Mouse (Mus musculus) cerebellum, postnatal 14 days (tissue): ENCODE data around the gene Nudt17.
"Not testable (repeated sequence)": the region's sequence is repeated elsewhere in the genome, so short reads cannot be mapped to it uniquely, and the experiment has no call there.

Source experiments
- DNase-seq, 2 experiments: peaks; one replicate each; pipeline ENCODE4 v3.0.0; 2021; ENCODE audit warnings: mixed read lengths in 2 of 2

Nudt17 gene

DNA sequence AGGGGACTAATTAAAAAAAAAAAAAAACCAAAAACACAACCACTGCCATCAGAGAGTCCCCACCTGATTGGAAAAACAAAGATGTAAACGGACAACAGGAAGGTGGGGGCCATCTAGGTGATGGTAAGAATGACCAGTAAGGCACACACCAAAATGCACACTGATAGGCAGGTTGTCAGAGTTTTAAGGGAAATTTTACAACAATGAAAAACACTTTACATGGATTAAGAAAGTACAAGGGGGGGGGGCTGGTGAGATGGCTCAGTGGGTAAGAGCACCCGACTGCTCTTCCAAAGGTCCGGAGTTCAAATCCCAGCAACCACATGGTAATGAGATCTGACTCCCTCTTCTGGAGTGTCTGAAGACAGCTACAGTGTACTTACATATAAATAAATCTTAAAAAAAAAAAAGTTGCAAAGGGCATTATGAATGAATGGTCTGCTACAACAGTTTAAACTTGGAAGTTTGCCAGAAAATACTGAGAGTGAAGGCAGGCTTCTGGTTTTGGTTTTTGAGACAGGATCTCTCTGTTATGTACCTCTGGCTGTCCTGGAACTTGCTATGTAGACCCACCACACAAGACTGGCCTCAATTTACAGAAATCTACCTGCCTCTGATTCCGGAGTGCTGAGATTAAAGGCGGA, 39.8 kb downstream of the Nudt17 start:
- DNase-seq = no peak

DNA sequence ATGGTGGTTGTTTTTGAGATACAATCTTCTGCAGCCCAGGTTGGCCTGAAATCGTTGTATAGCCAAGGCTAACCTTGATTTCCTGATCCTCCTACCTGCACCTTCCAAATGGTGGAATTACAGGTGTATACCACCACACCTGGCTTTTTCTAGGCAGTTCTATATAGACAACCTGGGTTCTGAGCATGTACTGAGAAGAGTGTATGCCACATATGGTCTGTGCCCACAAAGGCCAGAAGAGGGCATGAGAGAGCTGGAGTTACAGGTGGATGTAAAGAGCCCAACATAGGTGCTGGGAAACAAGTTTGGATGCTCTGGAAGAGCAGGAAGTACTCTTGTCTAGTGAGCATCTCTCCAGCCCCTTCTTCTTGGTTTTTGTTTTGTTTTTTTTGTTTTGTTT, 41.0 kb downstream of the Nudt17 start:
- DNase-seq = peak in 1 of 2 experiments; percentile 44

DNA sequence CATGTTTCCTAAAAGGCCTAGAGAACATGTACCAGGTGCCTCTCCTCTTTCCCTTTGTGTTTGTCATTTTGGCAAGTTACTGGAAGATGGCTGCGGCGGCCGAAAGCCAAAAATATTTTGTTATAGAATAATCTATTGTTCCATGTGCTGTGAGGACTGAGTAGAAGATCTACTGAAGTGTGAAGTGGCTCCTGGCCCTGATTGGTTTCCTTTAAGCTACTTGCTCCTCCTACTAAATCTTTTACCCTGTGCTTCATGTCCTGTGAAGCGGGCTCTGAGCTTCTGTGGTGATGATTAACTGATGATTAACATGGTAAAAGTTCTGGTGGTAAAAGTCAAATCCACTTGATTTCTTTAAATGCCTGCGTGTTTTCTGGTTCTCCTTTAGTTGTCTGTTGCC, 41.4 kb downstream of the Nudt17 start:
- no peak for DNase-seq

DNA sequence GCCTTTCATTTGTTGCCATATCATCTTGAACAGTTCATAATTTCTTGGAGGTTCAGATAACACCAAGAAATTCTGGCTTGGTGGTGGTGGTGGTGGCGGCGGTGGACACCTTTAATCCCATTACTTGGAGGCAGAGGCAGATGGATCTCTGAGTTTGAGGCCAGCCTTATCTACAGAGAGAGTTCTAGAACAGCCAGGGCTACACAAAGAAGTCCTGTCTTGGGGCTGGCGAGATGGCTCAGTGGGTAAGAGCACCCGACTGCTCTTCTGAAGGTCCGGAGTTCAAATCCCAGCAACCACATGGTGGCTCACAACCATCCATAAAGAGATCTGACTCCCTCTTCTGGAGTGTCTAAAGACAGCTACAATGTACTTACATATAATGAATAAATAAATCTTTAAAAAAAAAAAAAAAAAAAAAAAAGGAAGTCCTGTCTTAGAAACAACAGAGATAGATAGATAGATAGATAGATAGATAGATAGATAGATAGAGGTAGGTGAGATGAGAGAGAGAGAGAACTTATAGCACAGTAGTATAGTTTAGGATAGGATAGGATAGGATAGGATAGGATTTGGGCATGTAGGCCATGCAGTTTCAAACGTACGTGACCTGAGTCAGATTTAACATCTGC, 42.5 kb downstream of the Nudt17 start:
- DNase-seq = not testable (repeated sequence)

DNA sequence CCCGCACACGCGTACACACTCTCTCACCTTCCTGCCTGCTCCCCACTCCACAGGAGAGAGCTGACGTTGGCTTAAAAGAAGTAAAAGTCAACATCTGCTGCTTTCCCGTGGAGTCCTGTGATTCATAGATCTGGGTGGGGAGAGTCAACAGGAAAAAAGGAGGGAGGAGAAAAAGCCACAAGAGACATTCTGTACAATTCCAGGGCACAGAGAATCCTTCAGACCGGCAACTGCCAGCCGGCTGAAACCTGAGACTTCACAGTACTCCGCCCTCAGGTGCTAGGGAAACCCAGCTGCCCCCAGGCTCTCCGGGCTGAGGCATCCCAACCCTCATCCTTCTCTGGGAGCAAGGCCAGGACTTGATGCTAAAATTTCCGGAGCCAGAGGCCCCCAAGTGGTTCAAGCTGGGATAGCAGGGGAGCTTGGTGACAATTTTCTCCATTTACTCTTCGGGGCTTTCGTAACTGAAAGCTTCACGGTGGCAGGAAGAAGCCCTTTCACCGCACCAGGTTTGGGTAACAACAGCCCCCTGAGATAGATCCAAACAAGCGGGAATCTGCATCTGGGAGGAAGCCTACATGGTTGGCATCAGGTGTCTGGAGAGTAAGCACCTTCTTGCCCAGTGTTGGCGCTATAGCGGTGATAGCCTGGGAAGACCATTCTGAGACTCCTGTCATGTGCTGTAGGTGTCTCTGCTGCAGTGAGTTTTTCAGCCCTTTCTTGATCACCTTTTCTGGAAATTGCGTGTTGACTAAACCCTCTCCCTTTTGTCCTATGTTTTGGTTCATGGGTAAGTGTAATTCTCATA, 44.7 kb downstream of the Nudt17 start:
- DNase-seq = peak; percentile 95 to 97

DNA sequence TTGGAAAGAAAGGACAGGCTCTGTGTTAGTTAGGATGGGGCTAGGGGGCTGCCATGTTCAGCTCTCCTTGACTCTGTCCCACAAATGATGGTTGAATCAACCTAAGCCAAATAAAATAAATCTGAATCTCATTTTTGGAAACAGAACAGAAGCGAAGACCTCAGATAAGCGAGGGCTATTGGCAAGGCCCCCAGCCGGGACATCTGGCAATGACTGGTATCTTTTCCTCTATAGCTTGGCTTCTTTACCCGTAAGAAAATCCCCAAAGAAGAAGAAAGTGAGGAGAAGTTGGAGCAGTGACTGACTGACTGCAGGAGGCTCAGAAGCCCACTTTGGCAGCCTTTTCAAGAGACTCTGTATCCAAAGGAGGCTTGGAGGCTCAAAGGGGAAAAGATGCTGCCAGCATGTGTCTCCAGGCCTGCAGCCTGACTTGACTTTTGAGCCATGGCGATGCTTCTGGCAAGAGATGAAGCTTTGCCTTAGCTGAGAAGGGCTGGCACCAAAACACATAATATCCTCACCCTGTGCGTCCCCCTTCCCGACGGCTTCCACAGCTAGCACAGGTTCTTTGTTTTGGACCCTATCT, 45.5 kb downstream of the Nudt17 start:
- DNase-seq = peak; percentile 43 to 53

DNA sequence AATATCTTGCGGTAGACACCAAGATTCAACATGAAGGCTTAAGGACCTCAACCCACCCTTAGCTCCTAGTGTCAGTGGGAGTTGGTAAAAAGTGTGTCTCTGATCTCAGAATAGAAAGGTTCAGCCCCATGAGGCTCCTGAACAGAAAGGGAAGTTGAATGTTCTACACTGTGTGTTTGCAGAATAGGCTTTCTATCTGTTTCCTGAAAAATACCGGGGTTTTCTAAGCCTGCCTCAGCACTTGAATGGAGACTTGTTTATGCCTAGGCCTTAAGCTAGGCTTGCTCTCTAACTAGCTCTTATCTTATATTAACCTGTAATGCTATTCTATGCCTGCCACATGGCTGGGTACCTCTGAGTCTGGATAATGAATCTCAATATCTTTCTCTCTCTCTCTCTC, 47.5 kb downstream of the Nudt17 start:
- DNase-seq = no peak
